Mouse (Mus musculus) bone marrow, adult 2 months (tissue): ENCODE measurements around the gene Ppm1a.

ENCODE experiments used
- CTCF ChIP-seq: fragments of 200-500 bp; IDR thresholded peaks from 2 replicates; pipeline ENCODE4 v1.5.1; 2011; ENCODE audit warnings: low read length, control low read depth; ENCODE audit not compliant: control insufficient read depth, insufficient read depth
- POLR2A ChIP-seq: fragments of 200-500 bp; IDR thresholded peaks from 2 replicates; pipeline ENCODE4 v1.6.1; 2011; ENCODE audit warnings: low read depth, mild to moderate bottlenecking, control low read depth, low read length, borderline replicate concordance; ENCODE audit not compliant: control insufficient read depth

DNA sequence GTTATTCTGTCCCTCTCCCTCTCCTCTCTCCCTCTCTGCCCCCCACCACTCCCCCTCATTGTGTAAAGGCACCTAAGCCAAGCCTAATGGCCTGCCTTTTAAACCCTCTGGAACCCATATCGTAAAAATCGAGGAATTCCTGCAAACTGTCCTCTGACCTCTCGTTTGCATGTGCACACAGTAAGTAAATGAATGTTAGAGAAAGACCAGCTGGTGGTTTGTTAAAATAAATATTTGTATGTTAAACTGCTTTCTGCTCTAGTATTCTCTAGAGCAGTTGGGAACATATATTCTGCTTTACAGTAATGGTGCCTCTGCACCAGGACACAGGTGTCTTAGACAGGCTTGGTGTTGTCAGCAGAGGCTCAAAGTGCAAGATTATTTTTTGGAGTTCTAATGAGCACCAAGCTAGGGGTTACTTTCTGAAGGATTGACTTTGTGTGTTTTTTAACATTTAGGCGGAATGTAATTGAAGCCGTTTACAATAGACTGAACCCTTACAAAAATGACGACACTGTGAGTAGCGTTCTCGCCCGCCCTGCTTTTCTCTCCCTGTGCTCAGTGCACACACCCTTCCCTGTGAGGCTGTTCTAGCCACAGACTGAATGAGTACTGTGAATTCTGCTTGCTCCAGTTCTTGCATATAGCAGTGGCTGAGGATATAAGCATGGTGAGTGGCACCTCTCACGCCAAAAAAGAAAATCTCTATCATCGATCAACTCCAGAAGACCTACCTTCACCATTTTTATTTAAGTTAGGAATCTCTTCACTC is 35.3 kb downstream of the Ppm1a start:
- TF ChIP-seq CTCF (no peak), POLR2A (no peak)
